Mouse (Mus musculus): ENCODE data around the gene Casp9.

GRCm38 (mm10) chr4:141789564-141790218 lies 3.7 kb upstream of the Casp9 start:
- TF ChIP-seq CTCF (IDR thresholded peaks at IDR 0.05; ENCODE audit: extremely low read depth, insufficient read depth, low read length) (no peak), POLR2A (IDR thresholded peaks at IDR 0.05; ENCODE audit: extremely low read depth, insufficient read depth, low read length) (no peak)

All from cortical plate, adult 2 months (tissue).